Mouse (Mus musculus) MEL (cell line): ENCODE results near the gene Atm. TPM values are rescaled to one million over a fixed set of nuclear protein-coding genes. Genes with fewer than 3 reads are reported as not detected.

ENCODE experiments used
- DNase-seq: peaks from one replicate; pipeline ENCODE4 v3.0.0; 2011; ENCODE audit warnings: low read depth, low spot score
- H3K27ac ChIP-seq: 2 replicates; pipeline ENCODE4 v1.5.1; 2012; ENCODE audit warnings: low read depth, mild to moderate bottlenecking, control low read depth, low read length, moderate library complexity; ENCODE audit not compliant: control insufficient read depth
- H3K27me3 ChIP-seq, 2 experiments: fragments of 150-350 bp in 1 of 2; sonication (generic) in 1 of 2; 2 replicates each; pipeline ENCODE4 v1.6.1; 2012; ENCODE audit warnings: low read length in 2 of 2, mild to moderate bottlenecking in 2 of 2, improper control_type of control experiment in 1 of 2, moderate library complexity in 1 of 2; ENCODE audit not compliant: insufficient read depth in 2 of 2, control insufficient read depth in 1 of 2
- H3K36me3 ChIP-seq, 2 experiments: 2 replicates each; pipeline ENCODE4 v1.6.1; 2012 to 2014; ENCODE audit warnings: low read length in 2 of 2, improper control_type of control experiment in 1 of 2, inconsistent platforms in 1 of 2, mild to moderate bottlenecking in 1 of 2; ENCODE audit not compliant: insufficient read depth in 2 of 2, control insufficient read depth in 1 of 2
- H3K4me1 ChIP-seq, 2 experiments: fragments of 150-350 bp in 1 of 2; sonication (generic) in 1 of 2; 2 replicates each; pipeline ENCODE4 v1.6.1; 2012; ENCODE audit warnings: low read length in 2 of 2, improper control_type of control experiment in 1 of 2, mild to moderate bottlenecking in 1 of 2; ENCODE audit not compliant: insufficient read depth in 2 of 2, control insufficient read depth in 1 of 2
- H3K4me3 ChIP-seq, 2 experiments: fragments of 150-350 bp in 1 of 2; sonication (generic) in 1 of 2; 2 replicates each; pipeline ENCODE4 v1.5.1; 2012; ENCODE audit warnings: low read depth in 2 of 2, low read length in 2 of 2, mild to moderate bottlenecking in 2 of 2, moderate library complexity in 2 of 2, control low read depth in 1 of 2, improper control_type of control experiment in 1 of 2; ENCODE audit not compliant: control insufficient read depth in 1 of 2, insufficient read depth in 1 of 2
- H3K79me2 ChIP-seq: 2 replicates; pipeline ENCODE4 v1.6.1; 2012; ENCODE audit warnings: mild to moderate bottlenecking, low read length, moderate library complexity; ENCODE audit not compliant: control insufficient read depth, poor library complexity, insufficient read depth
- H3K9ac ChIP-seq: 2 replicates; pipeline ENCODE4 v1.6.1; 2012; ENCODE audit warnings: low read depth, mild to moderate bottlenecking, control low read depth, low read length, moderate library complexity; ENCODE audit not compliant: control insufficient read depth, poor library complexity, severe bottlenecking
- H3K9me3 ChIP-seq: fragments of 150-350 bp; sonication (generic); replicated peaks from 2 replicates; pipeline ENCODE4 v1.6.1; 2012; ENCODE audit warnings: mild to moderate bottlenecking, low read length, improper control_type of control experiment, moderate library complexity; ENCODE audit not compliant: insufficient read depth
- CTCF ChIP-seq, 3 experiments: IDR thresholded peaks in 2 of 3; conservative IDR thresholded peaks in 1 of 3; 2 replicates each; pipeline ENCODE4 v1.5.1; 2011 to 2012; ENCODE audit warnings: low read length in 3 of 3, low read depth in 2 of 3, mild to moderate bottlenecking in 2 of 3, improper control_type of control experiment in 1 of 3, inconsistent platforms in 1 of 3, mixed read lengths in 1 of 3, moderate library complexity in 1 of 3; ENCODE audit not compliant: control insufficient read depth in 1 of 3, insufficient read depth in 1 of 3, poor library complexity in 1 of 3, severe bottlenecking in 1 of 3
- ELF1 ChIP-seq: IDR thresholded peaks from 2 replicates; pipeline ENCODE4 v1.6.1; 2014; ENCODE audit warnings: low read depth, mild to moderate bottlenecking, inconsistent platforms, low read length, improper control_type of control experiment, moderate library complexity
- GABPA ChIP-seq: IDR thresholded peaks from 2 replicates; pipeline ENCODE4 v1.6.1; 2012; ENCODE audit warnings: low read depth, mild to moderate bottlenecking, inconsistent platforms, low read length, improper control_type of control experiment, moderate library complexity
- HCFC1 ChIP-seq: IDR thresholded peaks from 2 replicates; pipeline ENCODE4 v1.6.1; 2012; ENCODE audit warnings: low read depth, mild to moderate bottlenecking, inconsistent platforms, low read length, improper control_type of control experiment, moderate library complexity
- MAFK ChIP-seq: IDR thresholded peaks from 2 replicates; pipeline ENCODE4 v1.6.1; 2011; ENCODE audit warnings: low read depth, mild to moderate bottlenecking, low read length, improper control_type of control experiment, borderline replicate concordance
- MAX ChIP-seq: IDR thresholded peaks from 2 replicates; pipeline ENCODE4 v1.6.1; 2011; ENCODE audit warnings: low read length, improper control_type of control experiment
- MXI1 ChIP-seq: IDR thresholded peaks from 2 replicates; pipeline ENCODE4 v1.6.1; 2011; ENCODE audit warnings: mild to moderate bottlenecking, low read depth, low read length, improper control_type of control experiment
- MYC ChIP-seq: IDR thresholded peaks from 2 replicates; pipeline ENCODE4 v1.6.1; 2011; ENCODE audit warnings: low read depth, mild to moderate bottlenecking, low read length, improper control_type of control experiment, moderate library complexity
- POLR2A ChIP-seq, 2 experiments: IDR thresholded peaks; 2 replicates each; pipeline ENCODE4 v1.6.1; 2011 to 2012; ENCODE audit warnings: low read length in 2 of 2, mild to moderate bottlenecking in 2 of 2, control low read depth in 1 of 2, improper control_type of control experiment in 1 of 2, low read depth in 1 of 2, moderate library complexity in 1 of 2; ENCODE audit not compliant: control insufficient read depth in 1 of 2, insufficient read depth in 1 of 2, poor library complexity in 1 of 2
- POLR2AphosphoS2 ChIP-seq: IDR thresholded peaks from 2 replicates; pipeline ENCODE4 v1.6.1; 2011; ENCODE audit warnings: low read length, improper control_type of control experiment
- POLR2AphosphoS5 ChIP-seq: IDR thresholded peaks from 2 replicates; pipeline ENCODE4 v1.6.1; 2012; ENCODE audit warnings: low read depth, borderline replicate concordance, mild to moderate bottlenecking, inconsistent platforms, low read length, moderate library complexity, mixed read lengths
- RCOR1 ChIP-seq: IDR thresholded peaks from 2 replicates; pipeline ENCODE4 v1.6.1; 2012; ENCODE audit warnings: low read depth, mild to moderate bottlenecking, inconsistent platforms, low read length, improper control_type of control experiment
- TAL1 ChIP-seq: IDR thresholded peaks from 2 replicates; pipeline ENCODE4 v1.6.1; 2012; ENCODE audit warnings: mild to moderate bottlenecking, inconsistent platforms, low read length, moderate library complexity, mixed read lengths
- TBP ChIP-seq: IDR thresholded peaks from 2 replicates; pipeline ENCODE4 v1.8.0; 2011; ENCODE audit warnings: low read depth, low read length, improper control_type of control experiment
- TCF12 ChIP-seq: IDR thresholded peaks from 2 replicates; pipeline ENCODE4 v1.6.1; 2014; ENCODE audit warnings: low read depth, mild to moderate bottlenecking, inconsistent platforms, low read length, improper control_type of control experiment, moderate library complexity
- USF1 ChIP-seq: IDR thresholded peaks from 2 replicates; pipeline ENCODE4 v1.6.1; 2014; ENCODE audit warnings: low read depth, mild to moderate bottlenecking, inconsistent platforms, low read length, improper control_type of control experiment, moderate library complexity
- ZC3H11A ChIP-seq: IDR thresholded peaks from 2 replicates; pipeline ENCODE4 v1.6.1; 2012; ENCODE audit warnings: low read depth, mild to moderate bottlenecking, inconsistent platforms, low read length, improper control_type of control experiment
- ZMIZ1 ChIP-seq: IDR thresholded peaks from 2 replicates; pipeline ENCODE4 v1.6.1; 2012; ENCODE audit warnings: low read depth, mild to moderate bottlenecking, inconsistent platforms, low read length, improper control_type of control experiment, moderate library complexity
- ZNF384 ChIP-seq: IDR thresholded peaks from 2 replicates; pipeline ENCODE4 v1.6.1; 2012; ENCODE audit warnings: low read depth, mild to moderate bottlenecking, inconsistent platforms, low read length, improper control_type of control experiment
- polyA plus RNA-seq, 2 experiments: library from polyadenylated mRNA; stranded (reverse) in 1 of 2; unstranded in 1 of 2; fragments of >175 nt in 1 of 2; fragments of >200 nt in 1 of 2; gene quantifications; 2 replicates each; pipeline versions ENCODE4 v1.2.1 to v1.2.4; 2012; ENCODE audit warnings: low replicate concordance in 2 of 2, low read depth in 1 of 2; ENCODE audit not compliant: insufficient read length in 2 of 2, insufficient read depth in 1 of 2, missing spikeins in 1 of 2
- total RNA-seq: library from RNA; depleted of rRNA; stranded (reverse); fragments of 300-350 nt; gene quantifications from 2 replicates; pipeline ENCODE4 v1.2.3, GENCODE M21; 2012

Gene Atm
- total and polyA plus RNA-seq, 3 experiments, result 16.0 to 21.4 TPM; not detected in 1

DNA sequence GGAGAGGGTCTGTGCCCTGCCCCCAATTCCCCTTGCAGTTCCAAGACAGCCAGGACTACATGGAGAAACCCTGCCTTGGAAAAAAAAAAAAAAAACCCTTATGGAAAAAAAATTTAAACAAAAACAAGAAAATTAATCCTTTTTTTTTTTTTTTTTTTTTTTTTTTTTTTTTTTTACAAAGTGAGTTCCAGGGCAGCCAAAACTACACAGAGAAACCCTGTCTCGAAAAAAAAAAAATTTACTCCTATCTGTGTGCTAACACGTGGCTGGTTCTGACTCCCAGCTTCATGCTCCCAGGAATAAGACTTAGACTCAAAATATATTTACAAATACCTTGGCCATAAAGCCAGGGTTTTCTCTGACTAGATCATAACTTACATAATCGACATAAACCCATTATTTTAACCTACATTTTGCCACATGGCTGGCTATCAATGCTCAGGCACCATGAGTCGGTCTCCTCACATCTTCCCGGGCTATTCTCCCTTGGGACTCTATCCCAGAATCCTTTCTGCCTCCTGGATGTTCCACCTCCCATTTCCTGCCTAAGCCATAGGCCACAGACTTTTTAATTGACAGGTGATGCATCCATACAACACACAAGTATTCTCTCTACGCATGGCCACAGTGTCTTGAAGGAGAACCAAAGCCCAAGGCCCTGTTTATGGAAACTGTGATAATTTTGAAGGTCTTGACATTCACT lies 132.3 kb downstream of the Atm start:
- Histone ChIP-seq H3K9me3 (no peaks in the 10 kb centered on the region), H3K9ac (no peak overlapping the region), H3K36me3 (no peaks in the 10 kb centered on the region; a peak in 2 of 4 replicates), H3K4me1 (no peaks in the 10 kb centered on the region), H3K27ac (no peak overlapping the region), H3K27me3 (no peaks in the 10 kb centered on the region), H3K4me3 (no peak overlapping the region), H3K79me2 (no peaks in the 10 kb centered on the region)
- no peak for TF ChIP-seq POLR2AphosphoS5
- TF ChIP-seq MAFK, result no peak
- no peak for TF ChIP-seq POLR2A (IDR thresholded peaks at IDR 0.05; ENCODE audit: control insufficient read depth in 1 of 2, insufficient read depth in 1 of 2, low read depth in 1 of 2, low read length in 2 of 2, poor library complexity in 1 of 2)
- TF ChIP-seq MAX, result no peak
- TF ChIP-seq ZMIZ1, result no peak
- TF ChIP-seq ZC3H11A, result no peak
- peak; percentile 44; the same call in 1 of the 2 replicates for TF ChIP-seq ZNF384
- no peak for TF ChIP-seq USF1
- DNase-seq, result no peak

DNA sequence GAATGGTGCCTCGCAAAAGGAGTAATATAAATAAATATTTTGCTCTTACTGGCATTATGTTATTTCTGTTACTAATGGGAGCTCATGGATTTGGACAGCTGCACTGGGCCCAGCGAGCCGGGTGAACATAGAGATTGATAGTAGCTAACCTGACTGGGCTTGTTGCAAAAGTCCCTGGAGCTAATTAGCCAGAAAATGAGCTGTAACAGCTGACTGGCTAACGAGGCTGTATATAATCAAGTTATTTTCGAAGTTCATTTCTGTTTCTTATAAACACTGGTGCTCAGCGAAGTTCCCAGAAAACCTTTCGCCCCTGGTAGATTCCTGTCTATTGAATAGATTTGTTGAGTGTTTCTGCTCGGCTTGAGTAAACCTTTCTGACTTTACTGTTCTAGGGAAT lies 133.5 kb downstream of the Atm start:
- no peak overlapping the region for H3K4me3 ChIP-seq
- H3K79me2 ChIP-seq, result no peaks in the 10 kb centered on the region
- H3K36me3 ChIP-seq, result no peaks in the 10 kb centered on the region
- no peak overlapping the region for H3K27ac ChIP-seq
- no peak for DNase-seq
- no peaks in the 10 kb centered on the region for H3K27me3 ChIP-seq
- TF ChIP-seq TBP (no peak), MXI1 (no peak), TCF12 (no peak), GABPA (no peak), RCOR1 (no peak), HCFC1 (no peak), ELF1 (no peak), MYC (no peak), MAX (no peak), CTCF (IDR thresholded peaks at IDR 0.05 in 2 of 3, conservative IDR thresholded peaks at IDR 0.05 in 1 of 3; ENCODE audit: control insufficient read depth in 1 of 3, insufficient read depth in 1 of 3, low read depth in 2 of 3, low read length in 3 of 3, poor library complexity in 1 of 3, severe bottlenecking in 1 of 3) (no peak), USF1 (no peak), TAL1 (no peak), POLR2AphosphoS2 (no peak)
- no peaks in the 10 kb centered on the region; a peak in 1 of 4 replicates for H3K4me1 ChIP-seq
- no peak overlapping the region for H3K9ac ChIP-seq
- no peaks in the 10 kb centered on the region for H3K9me3 ChIP-seq
